Mouse (Mus musculus) liver, embryonic 16.5 days (tissue): ENCODE data around the gene Gm20547. TPM values are rescaled to one million over a fixed set of nuclear protein-coding genes. Genes with fewer than 3 reads are reported as not detected.
A peak's percentile ranks its signal among the peaks of the same experiment; 100 is the strongest.
"Not testable (repeated sequence)": the region's sequence is repeated elsewhere in the genome, so short reads cannot be mapped to it uniquely, and the experiment has no call there.

Experiments used
- ATAC-seq: fragments of 200-750 bp; cut with Nextera tagmentation; 2 replicates; pipeline ENCODE4 v1.8.0; 2017; ENCODE audit warnings: low read depth, mild to moderate bottlenecking, moderate number of reproducible peaks, moderate library complexity
- H3K27ac ChIP-seq: fragments of 300-500 bp; sonication (generic); 2 replicates; pipeline ENCODE4 v1.5.1; 2014; ENCODE audit warnings: mild to moderate bottlenecking, low read length
- H3K27me3 ChIP-seq: fragments of 300-500 bp; sonication (generic); 2 replicates; pipeline ENCODE4 v1.6.1; 2014; ENCODE audit warnings: low read depth, low read length, mixed read lengths; ENCODE audit not compliant: control insufficient read depth, insufficient read depth
- H3K36me3 ChIP-seq: fragments of 300-500 bp; sonication (generic); 2 replicates; pipeline ENCODE4 v1.6.1; 2014; ENCODE audit warnings: mild to moderate bottlenecking; ENCODE audit not compliant: control insufficient read depth, insufficient read depth
- H3K4me1 ChIP-seq: fragments of 300-500 bp; sonication (generic); 2 replicates; pipeline ENCODE4 v1.6.1; 2014; ENCODE audit warnings: low read depth, low read length, mixed read lengths; ENCODE audit not compliant: control insufficient read depth
- H3K4me2 ChIP-seq: fragments of 300-500 bp; sonication (generic); 2 replicates; pipeline ENCODE4 v1.6.1; 2014; ENCODE audit warnings: low read depth, low read length, mixed read lengths
- H3K4me3 ChIP-seq: fragments of 300-500 bp; sonication (generic); 2 replicates; pipeline ENCODE4 v1.5.1; 2014; ENCODE audit warnings: low read depth, mild to moderate bottlenecking, low read length
- H3K9ac ChIP-seq: fragments of 300-500 bp; sonication (generic); 2 replicates; pipeline ENCODE4 v1.6.1; 2014; ENCODE audit warnings: low read depth, low read length
- H3K9me3 ChIP-seq: fragments of 300-500 bp; sonication (generic); replicated peaks from 2 replicates; pipeline ENCODE4 v1.6.1; 2016; ENCODE audit warnings: low read length; ENCODE audit not compliant: control insufficient read depth
- WGBS: fragments of 180-500 bp; shearing (Covaris S2); extraction: QIAGEN DNeasy Blood & Tissue Kit; methylation state at CpG from one replicate; pipeline ENCODE4 v1.1.7; 2014; ENCODE audit not compliant: insufficient replicate concordance; 5-methylcytosine and 5-hydroxymethylcytosine counted together
- polyA plus RNA-seq: library from polyadenylated mRNA; unstranded; fragments of >200 nt; fragmentation: Nextera tagmentation; extraction: Ambion mirVana; gene quantifications from 2 replicates; pipeline ENCODE4 v1.2.1, GENCODE M21; 2015

Gm20547 gene
- polyA plus RNA-seq, 1 experiment from 2014 or later = not detected

DNA sequence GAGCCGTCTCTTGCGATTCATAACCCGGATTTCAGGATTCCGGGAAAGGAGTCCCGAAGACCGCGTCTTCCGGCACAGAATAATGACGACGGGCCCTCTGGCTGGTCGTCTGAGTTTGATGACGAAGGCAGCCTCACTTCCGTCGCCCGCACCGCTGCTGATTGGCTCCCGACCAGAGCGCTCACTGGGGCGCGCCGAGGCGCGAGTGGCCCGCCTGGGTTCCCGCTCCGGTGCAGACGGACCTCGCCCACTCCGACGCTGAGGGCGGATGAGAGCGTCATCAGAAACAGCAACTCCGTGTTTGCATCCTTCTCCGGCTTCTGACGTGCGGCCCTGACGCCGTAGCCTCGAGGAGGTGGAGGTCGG lies 45.0 kb downstream of the Gm20547 start, which contains the start of the genes Stk19 and Dxo:
Gene Stk19, minus strand, starts transcription at position 90 of the 366 bp plus-strand sequence.
Gene Dxo, plus strand, starts transcription at position 164 of the 366 bp plus-strand sequence.
- WGBS = under 1% methylated on average over 40 of the region's 40 CpGs
- peaks cover 26% of the 10 kb centered on the region for H3K36me3 ChIP-seq
- H3K9ac ChIP-seq = peak within 1 kb of the TSS; percentile 85
- peak within 1 kb of the TSS; percentile 94 for H3K4me3 ChIP-seq
- H3K27ac ChIP-seq = peak within 1 kb of the TSS; percentile 87
- H3K27me3 ChIP-seq = no peaks in the 10 kb centered on the region
- H3K4me1 ChIP-seq = peaks cover 39% of the 10 kb centered on the region
- peak; percentile 95 for ATAC-seq
- H3K4me2 ChIP-seq = peak within 1 kb of the TSS; percentile 98
- H3K9me3 ChIP-seq = no peaks in the 10 kb centered on the region

DNA sequence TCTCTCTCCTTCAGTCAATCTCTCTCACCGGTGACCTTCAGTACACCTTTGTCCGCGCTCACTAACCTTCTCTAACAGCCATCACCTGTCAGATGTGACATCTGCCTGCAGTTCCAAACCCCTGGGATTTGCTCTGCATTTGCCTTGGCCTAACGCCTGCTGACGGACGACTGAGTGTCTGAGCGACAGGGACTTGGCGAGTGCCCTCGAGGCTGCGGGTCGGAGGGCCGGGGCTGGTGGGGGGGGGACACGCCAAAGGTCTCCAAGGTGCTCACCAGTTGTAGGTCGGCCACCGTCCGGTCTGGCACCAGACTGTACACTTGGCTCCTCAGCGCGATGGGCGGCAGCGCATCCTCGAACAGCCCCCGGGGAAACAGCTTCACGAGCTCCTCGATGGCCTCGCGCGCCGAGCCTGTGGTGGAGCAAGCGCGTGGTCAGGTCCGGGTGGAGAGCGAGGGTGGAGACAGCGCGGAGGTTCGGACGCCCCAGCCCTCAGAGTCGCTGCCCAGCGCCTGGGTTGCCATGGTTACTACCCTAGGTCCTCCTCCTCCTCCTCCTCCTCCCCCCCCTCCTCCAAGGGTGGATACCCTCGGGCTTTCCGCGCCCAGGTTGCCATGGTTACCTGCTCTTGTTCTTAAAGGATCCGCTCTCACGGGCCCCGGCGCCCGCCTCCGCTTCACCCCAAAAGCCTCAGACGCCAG lies 45.5 kb downstream of the Gm20547 start:
- peaks cover 22% of the 10 kb centered on the region for H3K36me3 ChIP-seq
- peak; percentile 79 for ATAC-seq
- WGBS = 5% methylated on average over 47 of the region's 48 CpGs

DNA sequence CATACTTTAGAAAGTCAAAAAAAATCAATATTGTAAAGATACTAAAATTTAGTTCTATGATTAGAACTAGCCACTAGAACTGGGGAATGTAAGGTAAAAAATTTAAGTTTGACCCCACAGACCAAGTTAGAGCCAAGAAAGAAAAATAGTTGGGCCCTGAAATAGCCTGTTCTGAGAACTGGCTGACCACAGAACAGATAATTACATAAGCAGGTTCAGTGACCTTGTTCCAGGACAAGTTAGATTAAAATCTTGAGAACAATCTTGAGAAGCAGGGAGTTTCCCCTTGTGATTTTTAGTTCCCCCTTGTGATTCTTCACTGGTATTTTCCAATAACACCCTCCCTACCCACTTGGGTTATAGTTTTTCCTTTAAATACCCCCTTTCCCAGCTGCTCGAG lies 51.1 kb downstream of the Gm20547 start:
- H3K36me3 ChIP-seq = peaks cover 12% of the 10 kb centered on the region
- not testable (repeated sequence) for H3K27me3 ChIP-seq, H3K9me3 ChIP-seq, ATAC-seq, H3K4me1 ChIP-seq, H3K27ac ChIP-seq, H3K4me2 ChIP-seq, H3K4me3 ChIP-seq, H3K9ac ChIP-seq
- 67% methylated on average over 1 of the region's 1 CpGs for WGBS

More for the DNA sequence above, 45.5 kb downstream of the Gm20547 start:
- H3K4me1 ChIP-seq = peaks cover 34% of the 10 kb centered on the region
- peak overlapping the region; percentile 94 for H3K4me3 ChIP-seq
- H3K9ac ChIP-seq = peak overlapping the region; percentile 70
- H3K9me3 ChIP-seq = no peaks in the 10 kb centered on the region
- H3K4me2 ChIP-seq = peak overlapping the region; percentile 98
- peak overlapping the region; percentile 81 for H3K27ac ChIP-seq
- H3K27me3 ChIP-seq = no peaks in the 10 kb centered on the region

DNA sequence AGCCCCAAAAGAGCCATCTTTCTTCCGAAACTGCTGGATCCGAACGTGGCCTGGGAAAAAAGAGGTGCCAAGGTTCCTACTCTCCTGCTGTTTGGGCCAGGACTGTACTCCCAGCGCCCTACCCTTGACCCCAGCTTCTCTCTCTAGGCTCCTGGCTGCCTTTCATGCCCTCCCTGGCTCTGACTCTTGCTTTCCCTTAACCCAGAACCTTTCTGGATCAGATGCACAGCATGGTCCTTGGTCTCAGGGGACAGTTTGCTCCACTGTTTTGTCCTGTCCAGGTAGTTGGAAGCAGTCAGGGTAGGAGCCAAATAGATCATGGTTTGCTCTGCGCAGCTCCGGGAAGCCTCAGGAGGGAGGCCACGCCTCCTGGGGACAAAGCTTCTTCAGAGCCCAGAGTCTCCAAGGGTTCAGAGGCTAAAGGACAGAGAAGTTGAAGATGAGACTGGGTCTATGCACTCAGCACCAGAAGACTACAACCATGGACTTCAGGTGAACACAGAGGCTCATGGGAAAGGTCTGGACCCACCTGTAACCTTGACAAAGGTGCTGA lies 66.9 kb downstream of the Gm20547 start:
- Histone ChIP-seq H3K27me3 (no peaks in the 10 kb centered on the region), H3K4me2 (no peak overlapping the region), H3K4me1 (no peaks in the 10 kb centered on the region; the same call in 1 of the 2 replicates), H3K9ac (no peak overlapping the region), H3K27ac (no peak overlapping the region), H3K36me3 (no peaks in the 10 kb centered on the region), H3K4me3 (no peak overlapping the region), H3K9me3 (no peaks in the 10 kb centered on the region)
- 59% methylated on average over 7 of the region's 7 CpGs for WGBS
- no peak for ATAC-seq

DNA sequence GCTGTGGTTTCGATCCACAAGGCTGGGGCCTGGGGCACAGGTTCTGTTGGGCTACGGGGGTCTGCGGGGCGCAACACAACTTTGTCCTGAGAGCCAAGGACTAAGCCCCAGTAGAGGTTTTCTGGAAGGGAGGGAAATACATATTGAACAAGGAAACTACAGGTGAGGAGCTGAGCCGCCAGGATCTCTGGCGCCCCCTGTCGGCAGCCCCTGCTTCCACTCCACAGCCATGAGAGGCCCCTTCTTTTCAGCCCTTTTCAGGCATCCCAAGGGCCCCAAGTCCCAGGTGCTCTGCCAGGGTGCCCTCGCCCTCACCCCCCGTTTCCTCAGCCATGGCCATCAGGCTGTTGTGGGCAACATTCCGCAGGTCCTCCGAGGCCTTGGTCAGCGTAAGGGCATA lies 68.1 kb downstream of the Gm20547 start:
- not testable (repeated sequence) for H3K27ac ChIP-seq, H3K4me2 ChIP-seq, H3K9me3 ChIP-seq, H3K9ac ChIP-seq, H3K36me3 ChIP-seq, H3K27me3 ChIP-seq, H3K4me1 ChIP-seq, H3K4me3 ChIP-seq, ATAC-seq
- 53% methylated on average over 12 of the region's 12 CpGs for WGBS

DNA sequence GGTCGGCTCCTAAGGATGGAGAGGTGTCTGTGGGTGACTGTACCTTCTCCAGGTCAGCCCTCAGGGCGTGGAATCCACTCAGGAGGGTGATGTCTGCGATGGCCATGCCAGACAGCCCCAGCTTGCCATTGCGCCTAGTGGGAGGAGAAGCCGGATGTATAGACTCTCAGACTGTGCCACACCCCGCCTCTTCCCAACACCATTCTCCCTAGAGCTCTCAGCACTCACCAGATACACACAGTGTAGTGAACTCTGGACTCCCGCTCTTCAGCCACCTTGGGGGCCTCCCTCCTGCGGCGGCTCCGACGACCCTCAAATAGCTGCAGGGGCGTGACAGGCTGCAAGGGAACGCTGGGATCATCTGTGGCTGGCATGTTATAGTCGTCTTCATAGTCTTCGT lies 70.6 kb downstream of the Gm20547 start:
- H3K36me3 ChIP-seq = no peaks in the 10 kb centered on the region
- ATAC-seq = no peak
- H3K27me3 ChIP-seq = no peaks in the 10 kb centered on the region

DNA sequence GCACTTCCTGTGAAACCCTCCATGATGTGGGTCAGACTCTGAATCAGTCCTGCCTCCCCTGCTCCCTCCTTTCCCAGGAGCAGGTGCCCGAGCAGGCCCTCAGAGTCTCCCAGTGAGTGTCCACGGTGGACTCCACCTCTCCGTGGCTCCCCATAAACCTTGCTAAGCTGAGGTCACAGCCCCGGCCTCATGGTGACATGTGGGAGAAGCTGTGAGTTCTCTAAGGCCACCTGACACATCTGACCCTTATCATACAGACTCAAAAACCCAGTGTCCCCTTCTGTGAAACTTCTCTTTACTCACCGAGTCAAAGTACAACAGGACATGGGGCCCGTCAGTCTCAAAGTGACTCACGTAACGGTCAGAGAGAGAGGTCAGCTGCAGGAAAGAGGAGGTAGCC lies 71.0 kb downstream of the Gm20547 start:
- H3K4me1 ChIP-seq, H3K4me3 ChIP-seq, H3K36me3 ChIP-seq, H3K27ac ChIP-seq, H3K9ac ChIP-seq, H3K4me2 ChIP-seq, H3K27me3 ChIP-seq, H3K9me3 ChIP-seq: not testable (repeated sequence)
- peak; percentile 49 for ATAC-seq
- 67% methylated on average over 7 of the region's 8 CpGs for WGBS

More for the DNA sequence above, 70.6 kb downstream of the Gm20547 start:
- no peak overlapping the region for H3K4me3 ChIP-seq
- H3K9me3 ChIP-seq = no peaks in the 10 kb centered on the region
- H3K27ac ChIP-seq = no peak overlapping the region
- 53% methylated on average over 15 of the region's 15 CpGs for WGBS
- no peaks in the 10 kb centered on the region; the same call in 1 of the 2 replicates for H3K4me1 ChIP-seq
- no peak overlapping the region for H3K9ac ChIP-seq
- H3K4me2 ChIP-seq = no peak overlapping the region

DNA sequence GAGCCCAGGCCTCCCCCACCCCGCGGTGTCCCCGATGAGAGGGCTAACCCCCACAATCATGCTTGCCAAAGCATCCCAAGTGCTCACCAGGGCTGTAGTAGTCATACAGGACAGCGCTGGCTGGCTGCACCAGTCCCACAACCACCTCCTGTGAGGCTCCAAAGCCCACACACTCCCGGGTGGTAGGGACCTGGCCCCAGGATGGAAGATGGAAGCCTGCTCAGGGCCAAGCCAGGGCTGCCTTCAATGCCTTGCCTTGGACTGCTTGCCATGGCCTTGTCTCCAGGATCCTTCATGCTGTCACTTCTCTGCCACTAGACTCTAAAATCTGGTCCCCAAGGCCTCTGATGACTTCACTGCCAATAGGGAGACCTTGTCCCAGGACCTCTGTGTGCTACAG lies 71.4 kb downstream of the Gm20547 start:
- not testable (repeated sequence) for ATAC-seq

DNA sequence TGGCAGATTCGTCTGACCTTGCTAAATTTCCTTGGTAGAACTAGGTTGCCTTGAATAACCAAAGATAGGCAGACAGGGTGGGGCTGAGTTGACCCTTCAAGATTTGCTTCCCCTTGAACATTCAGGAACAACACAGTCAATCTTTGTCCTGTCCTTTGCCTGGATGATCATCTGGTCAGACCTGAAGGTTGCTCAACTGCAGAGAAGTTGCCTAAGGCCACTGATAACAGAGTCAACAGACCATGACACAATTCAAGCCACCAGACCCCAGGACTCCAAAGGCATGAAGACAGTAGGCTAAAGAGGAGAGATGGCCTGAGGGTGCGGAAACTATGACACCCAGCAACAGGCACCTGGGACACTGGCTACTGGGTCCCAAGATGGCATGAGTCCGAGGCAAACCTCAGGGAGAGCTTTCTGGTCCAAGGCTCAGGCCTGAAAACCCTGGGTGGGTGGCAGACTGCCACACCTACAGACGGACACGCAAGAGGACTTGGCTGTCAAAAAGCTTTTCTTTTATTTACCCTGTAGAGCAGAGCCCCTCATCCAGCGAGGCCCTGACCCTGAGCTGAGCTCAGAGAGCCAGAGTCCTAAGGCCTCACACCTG lies 73.1 kb downstream of the Gm20547 start:
- H3K9ac ChIP-seq = no peak overlapping the region
- peak; percentile 82 for ATAC-seq
- WGBS = 57% methylated on average over 6 of the region's 6 CpGs

More for the DNA sequence above, 71.4 kb downstream of the Gm20547 start:
- WGBS = 80% methylated on average over 5 of the region's 5 CpGs
- H3K27me3 ChIP-seq, H3K4me1 ChIP-seq, H3K9me3 ChIP-seq, H3K27ac ChIP-seq, H3K4me2 ChIP-seq, H3K9ac ChIP-seq, H3K4me3 ChIP-seq, H3K36me3 ChIP-seq: not testable (repeated sequence)

More for the DNA sequence above, 73.1 kb downstream of the Gm20547 start:
- Histone ChIP-seq H3K27me3 (no peaks in the 10 kb centered on the region), H3K4me2 (no peak overlapping the region), H3K4me1 (no peaks in the 10 kb centered on the region; the same call in 1 of the 2 replicates), H3K27ac (peak overlapping the region; percentile 61), H3K36me3 (no peaks in the 10 kb centered on the region), H3K9me3 (peaks cover 4% of the 10 kb centered on the region), H3K4me3 (no peak overlapping the region)
